Mouse (Mus musculus) splenic B cell, adult 2 months (primary cell): ENCODE measurements around the gene Dpf1.

Experiments
- DNase-seq: peaks from one replicate; pipeline ENCODE4 v3.0.0-alpha.2; 2011; ENCODE audit warnings: low read depth, low spot score
- H3K27me3 ChIP-seq: 2 replicates; pipeline ENCODE4 v1.6.1; 2012; ENCODE audit warnings: mild to moderate bottlenecking, low read length, moderate library complexity, mixed read lengths; ENCODE audit not compliant: control insufficient read depth, poor library complexity, insufficient read depth, severe bottlenecking
- H3K36me3 ChIP-seq: 2 replicates; pipeline ENCODE4 v1.6.1; 2012; ENCODE audit warnings: mild to moderate bottlenecking, low read length, moderate library complexity, mixed read lengths; ENCODE audit not compliant: control insufficient read depth, poor library complexity, insufficient read depth, severe bottlenecking

The Dpf1 gene

DNA sequence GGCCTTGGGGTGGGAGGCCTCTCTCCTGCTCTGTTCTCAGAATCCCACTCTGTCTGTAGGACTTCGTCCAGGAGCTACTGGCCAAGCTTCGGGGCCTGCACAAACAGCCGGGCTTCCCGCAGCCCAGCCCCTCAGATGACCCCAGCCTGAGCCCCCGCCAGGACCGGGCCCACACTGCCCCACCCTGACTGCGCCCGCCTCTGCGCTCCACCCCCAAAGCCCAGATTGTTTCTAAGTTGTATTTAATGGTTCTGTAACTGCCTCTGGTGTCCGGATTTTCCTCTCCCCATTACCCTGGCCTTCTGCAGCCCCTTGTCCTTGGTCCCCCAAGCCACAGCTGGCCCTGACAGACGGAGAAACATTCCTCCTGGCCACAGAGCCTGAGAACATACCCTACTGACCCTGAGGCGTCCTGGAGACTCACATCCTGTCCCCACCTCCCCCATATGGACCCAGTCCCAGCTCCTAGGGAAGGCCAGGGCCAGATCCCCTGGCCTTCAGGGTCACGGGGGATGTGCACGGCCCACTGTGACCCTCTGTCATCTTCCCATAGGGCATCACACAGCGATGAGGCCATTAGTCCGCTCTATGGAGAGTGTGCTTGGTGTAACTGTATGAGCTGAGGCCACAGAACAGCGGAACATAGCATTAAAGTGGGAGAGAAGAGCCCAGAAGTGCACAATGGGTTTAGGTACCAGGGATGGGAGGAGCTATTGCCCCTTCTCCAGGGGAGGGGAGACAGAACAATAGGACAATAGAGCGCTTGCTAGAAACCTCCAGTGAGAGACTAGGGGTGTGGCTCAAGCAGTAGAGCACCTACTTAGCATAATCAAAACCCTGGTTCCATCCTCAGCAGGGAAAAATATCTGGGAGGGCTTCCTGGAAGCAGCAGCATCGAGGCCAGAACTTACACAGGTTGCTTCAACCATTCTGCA, 10.4 kb upstream of the Dpf1 start:
- H3K27me3 ChIP-seq, result no peaks in the 10 kb centered on the region
- no peaks in the 10 kb centered on the region for H3K36me3 ChIP-seq
- DNase-seq, result no peak

DNA sequence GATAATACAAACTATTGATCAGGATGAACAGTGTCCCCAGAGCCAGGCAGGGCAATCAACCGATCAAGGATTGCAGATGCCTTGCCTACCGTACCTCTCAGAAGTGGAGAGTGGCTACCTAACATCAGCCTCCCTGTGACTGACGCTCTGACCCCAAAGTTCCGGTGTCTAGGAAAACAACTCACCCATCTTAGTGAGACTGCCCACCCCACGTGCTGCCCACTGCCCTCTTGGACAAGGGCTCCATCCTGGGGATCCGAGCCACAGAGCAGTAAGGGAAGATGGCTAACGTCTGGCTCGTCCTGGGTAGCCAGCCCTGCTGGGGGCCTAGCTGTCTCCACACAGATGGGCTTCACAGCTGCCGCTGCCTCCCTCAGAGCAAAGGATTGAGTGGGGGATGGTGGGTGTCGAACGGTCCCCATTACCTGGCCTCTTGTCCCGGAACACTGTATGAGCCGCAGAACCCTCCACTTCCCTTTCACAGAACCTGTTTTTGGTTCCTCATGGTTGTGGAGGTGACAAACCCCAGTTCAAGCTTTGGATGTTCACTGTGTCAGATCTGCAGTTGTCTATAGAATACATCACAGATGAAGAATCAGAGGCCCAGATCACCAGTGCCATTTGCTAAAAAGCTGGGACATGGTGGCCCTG, 9.5 kb upstream of the Dpf1 start:
- no peaks in the 10 kb centered on the region for H3K36me3 ChIP-seq
- no peaks in the 10 kb centered on the region for H3K27me3 ChIP-seq
- DNase-seq, result peak; percentile 40

DNA sequence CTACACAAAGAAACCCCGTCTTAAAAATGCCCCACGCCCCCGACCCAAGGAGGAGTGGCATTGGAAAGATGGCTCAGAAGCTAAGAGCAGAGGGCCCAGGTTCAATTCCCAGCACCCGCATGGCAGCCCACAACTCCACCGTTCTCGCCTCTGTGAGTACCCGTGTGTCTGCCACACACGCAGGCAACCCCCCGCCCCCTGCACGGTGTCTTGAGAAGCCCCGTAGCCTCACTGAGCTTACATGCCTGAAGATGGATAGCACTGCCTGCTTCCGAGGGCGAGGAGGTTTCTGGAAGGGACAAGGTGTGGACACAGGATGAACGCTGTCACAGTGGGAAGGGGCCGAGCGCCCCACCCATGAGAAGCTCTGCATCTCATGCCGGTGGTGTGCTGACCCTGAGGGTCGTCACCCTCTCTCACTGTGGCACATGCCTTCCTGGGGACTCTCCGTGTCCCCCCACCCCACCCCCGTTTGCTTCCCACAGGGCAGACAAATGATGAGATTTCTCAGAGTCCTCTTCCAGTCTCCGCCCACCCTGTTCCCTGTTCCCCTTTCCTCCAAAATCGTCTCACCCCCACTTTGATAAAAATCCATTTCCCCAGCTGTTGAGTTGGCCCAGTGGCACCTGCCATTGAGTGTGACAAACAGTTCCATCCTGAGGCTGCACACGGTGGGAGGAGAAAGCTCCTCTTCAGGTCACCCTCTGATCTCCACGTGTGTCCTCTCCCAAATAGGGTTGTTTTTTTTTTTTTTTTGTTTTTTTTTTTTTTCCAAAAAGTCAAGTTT, 7.7 kb upstream of the Dpf1 start:
- no peak for DNase-seq
- Histone ChIP-seq H3K27me3 (no peaks in the 10 kb centered on the region), H3K36me3 (no peaks in the 10 kb centered on the region)

DNA sequence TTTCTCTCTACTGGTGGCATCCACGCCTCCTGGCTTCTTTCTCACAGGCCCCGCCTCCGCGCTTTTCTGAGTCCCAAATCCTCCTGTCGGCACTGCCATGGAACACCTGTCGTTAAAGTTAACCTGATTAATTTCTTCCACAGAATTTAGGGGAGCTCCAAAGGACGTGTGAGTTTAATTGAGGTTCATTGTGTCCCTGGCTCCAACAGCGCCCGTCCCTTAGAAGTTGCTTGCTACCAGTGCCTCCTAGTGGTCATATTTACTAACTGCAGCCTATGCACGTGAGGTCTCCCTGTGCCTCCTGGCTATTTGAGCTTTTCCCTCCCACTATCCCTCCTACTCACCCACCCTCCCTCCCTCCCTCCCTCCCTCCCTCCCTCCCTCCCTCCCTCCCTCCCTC, 6.8 kb upstream of the Dpf1 start:
- no peaks in the 10 kb centered on the region for H3K36me3 ChIP-seq
- peak; percentile 81 for DNase-seq

DNA sequence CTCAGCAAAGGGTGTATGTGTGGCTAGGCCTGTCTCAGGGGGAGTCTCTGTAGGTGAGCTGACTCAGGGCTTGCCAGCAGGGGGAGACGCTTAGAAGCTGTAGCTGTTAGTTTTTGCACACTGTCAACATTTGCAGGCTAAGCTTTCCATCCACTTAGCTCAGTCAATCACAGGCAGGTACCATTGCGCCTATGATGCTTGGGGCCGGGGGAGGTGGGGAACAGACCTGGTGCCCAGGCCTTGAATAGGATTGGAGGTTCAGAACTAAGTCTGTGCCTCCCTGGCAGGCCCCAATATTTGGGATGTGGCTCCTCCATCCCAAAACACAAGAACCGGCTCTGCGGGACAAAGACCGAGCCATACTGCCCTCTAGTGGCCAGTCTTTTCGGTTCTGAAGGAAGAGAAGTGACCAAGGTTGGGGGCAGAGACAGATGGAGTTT, 2.6 kb upstream of the Dpf1 start:
- no peaks in the 10 kb centered on the region for H3K36me3 ChIP-seq
- DNase-seq, result peak; percentile 73
- H3K27me3 ChIP-seq, result no peaks in the 10 kb centered on the region; the same call in 1 of the 2 replicates

More for the DNA sequence above, 6.8 kb upstream of the Dpf1 start:
- H3K27me3 ChIP-seq, result no peaks in the 10 kb centered on the region

DNA sequence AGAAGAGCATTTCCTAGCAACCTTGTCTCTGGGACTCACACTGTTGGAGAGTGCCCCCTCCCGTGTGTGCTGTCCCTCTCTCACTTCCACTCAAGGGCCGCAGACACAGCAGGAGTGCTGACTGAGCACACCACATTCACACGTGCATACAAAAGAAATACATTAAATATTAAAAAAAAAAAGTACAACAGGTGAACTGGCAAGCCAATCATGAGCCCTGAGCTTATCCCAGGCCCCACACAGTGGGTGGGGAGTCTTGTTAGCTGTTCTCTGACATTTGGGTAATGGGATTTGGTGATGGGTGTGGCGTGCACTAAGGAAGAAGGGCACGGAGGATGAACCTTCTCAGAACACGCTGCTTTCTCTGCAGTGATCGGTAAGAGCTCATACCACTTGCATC, 1.1 kb upstream of the Dpf1 start:
- Histone ChIP-seq H3K27me3 (no peaks in the 10 kb centered on the region; the same call in 1 of the 2 replicates), H3K36me3 (no peaks in the 10 kb centered on the region)
- no peak for DNase-seq

DNA sequence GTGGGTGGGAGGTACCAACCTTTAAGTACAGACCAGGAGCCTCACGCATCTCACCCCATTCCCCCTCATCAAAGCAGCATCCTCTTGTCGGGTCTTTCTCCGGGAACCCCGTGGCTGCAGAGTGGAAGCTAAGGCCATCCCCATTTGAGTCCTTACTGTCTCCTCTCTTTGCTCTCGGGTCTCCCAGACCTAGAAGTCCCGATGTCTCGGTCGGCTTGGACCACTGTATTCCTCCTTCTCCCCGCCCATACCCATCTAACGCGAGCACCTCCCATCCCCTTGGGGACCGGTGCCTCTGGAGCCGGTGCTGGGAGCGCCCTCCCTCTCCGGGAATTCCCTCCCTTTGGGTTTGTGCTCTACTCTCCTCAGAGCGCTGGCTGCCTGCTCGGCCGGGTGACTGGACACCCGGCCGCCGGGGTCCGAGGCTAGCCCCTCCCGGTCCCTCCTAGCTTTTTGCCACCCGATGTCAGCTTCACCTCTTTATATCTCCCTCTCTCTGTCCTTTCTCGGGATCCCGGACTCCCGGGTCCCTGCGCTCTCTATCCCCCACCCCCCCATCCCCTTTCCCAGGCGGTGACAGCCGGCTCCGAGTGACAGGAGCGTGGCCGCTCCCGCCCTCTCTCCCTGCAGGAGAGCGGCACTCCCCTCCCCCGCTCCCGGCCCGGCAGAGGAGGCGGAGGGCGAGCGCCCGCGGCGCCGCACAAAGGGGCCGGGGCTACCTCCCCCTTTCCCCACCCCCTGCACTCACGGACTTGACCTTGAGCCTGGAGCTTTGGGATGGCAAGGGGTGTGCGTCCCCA, 912 bp downstream of the Dpf1 start:
- no peaks in the 10 kb centered on the region; the same call in 1 of the 2 replicates for H3K27me3 ChIP-seq
- no peaks in the 10 kb centered on the region for H3K36me3 ChIP-seq
- no peak for DNase-seq

DNA sequence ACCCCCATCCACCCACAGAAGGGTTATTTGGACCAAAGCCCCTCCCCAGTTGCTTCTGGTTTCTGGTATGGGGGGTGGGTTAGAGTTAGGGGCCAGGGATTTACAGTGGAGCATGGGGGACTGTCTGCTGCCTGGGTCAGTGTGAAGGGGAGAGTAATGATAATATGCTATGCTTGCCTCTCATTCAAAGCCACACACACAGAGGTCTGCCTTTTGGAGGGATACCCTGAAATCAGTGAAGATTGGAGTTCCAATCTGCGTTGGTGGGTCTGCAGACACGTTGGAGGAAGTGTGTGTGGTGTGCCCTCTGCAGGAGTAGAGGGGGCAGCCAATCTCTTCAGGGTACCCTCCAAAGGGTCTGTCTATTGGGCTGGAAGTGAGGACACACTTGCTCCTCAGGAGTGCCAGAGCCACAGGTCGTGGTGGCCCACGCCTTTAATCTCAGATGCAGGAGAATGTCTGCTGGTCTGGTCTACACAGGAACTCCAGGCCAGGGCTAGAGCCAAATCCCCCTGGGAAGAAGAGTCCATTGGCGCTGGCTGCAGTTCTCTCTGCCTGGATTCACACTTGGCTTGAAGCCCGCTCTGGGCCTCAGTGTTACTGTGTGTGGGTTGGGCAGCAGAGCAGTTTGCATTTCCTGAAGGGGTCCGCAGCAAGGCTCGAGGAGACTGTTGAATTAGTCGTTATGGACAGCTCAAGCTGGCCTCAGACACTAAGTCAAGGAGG, 1.7 kb downstream of the Dpf1 start:
- H3K27me3 ChIP-seq, result no peaks in the 10 kb centered on the region; the same call in 1 of the 2 replicates
- DNase-seq, result no peak
- no peaks in the 10 kb centered on the region for H3K36me3 ChIP-seq

DNA sequence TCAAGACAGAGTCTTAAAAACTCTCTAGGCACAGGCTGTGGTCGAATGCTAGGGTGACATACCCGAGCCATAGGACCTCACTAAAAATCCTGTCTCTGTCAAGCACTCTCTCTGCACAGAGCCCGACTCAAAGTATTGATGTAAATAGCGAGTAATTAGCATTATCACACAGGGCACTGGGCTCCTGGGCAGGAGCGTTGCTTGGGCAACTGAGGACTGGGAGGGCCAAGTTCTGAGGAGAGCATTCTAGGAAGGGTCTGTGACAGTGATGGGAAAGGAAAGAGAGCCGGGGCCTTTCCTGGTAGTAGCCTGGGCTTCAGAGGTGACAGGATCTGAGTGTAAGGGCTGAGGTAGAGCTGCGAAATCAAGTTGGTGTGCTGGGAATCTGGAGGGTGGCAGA, 2.4 kb downstream of the Dpf1 start:
- no peaks in the 10 kb centered on the region; the same call in 1 of the 2 replicates for H3K27me3 ChIP-seq
- no peaks in the 10 kb centered on the region for H3K36me3 ChIP-seq
- no peak for DNase-seq

DNA sequence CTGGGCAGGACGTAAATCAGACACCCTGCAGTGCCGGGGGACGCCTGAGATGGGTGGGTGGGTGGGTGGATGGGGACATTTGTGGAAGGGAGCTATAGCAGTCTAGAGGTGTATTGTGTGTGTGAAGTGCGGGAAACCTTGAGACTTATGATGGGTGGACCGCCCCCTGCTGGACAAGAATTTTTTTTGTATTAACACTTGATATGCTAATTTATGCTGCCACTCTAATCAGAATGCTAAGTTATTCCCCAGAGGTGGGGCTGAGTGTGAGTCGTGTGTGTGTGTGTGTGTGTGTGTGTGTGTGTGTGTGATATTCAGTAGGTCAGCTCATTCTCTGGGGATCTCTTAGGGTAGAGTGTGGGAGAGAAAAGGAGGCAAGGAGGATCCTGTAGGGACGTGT, 2.9 kb downstream of the Dpf1 start:
- Histone ChIP-seq H3K36me3 (no peaks in the 10 kb centered on the region), H3K27me3 (no peaks in the 10 kb centered on the region; the same call in 1 of the 2 replicates)
- peak; percentile 76 for DNase-seq

DNA sequence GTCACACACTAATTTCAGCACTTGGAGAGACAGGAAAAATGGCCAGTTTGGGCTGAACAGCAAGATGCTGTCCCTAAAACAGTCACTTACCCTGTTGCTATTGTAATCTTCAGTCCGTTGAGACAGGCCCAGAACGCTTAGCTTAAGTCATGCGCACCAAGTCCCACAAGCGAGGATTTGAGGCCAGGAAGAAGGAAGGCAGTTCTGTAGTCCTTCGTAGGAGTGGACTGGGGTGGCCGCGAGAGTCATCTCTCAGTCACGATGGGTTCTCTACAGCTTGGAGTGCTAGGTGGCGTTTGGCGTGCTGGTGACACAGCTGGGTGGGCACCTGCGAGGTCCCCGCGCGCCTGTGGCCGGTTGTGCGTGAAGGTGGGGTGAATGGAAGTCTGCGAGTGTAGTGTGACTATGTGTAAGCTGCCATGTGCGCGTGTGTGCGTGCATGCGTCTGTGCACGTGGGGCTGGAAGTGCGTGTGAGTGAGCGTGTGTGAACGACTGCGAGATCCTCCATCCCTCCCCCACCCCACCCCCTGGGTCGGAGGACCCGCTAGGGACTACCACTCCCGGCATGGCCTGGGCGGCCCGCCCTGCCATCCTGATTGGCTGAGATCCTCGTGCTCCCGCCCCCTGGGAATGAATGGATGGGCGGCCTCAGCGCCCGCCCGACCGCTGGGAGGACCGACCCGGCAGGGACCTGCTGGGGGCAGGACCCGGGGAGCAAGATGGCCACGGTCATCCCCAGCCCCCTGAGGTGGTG, 3.8 kb downstream of the Dpf1 start:
- H3K27me3 ChIP-seq, result no peaks in the 10 kb centered on the region; the same call in 1 of the 2 replicates
- DNase-seq, result peak; percentile 75
- no peaks in the 10 kb centered on the region for H3K36me3 ChIP-seq

DNA sequence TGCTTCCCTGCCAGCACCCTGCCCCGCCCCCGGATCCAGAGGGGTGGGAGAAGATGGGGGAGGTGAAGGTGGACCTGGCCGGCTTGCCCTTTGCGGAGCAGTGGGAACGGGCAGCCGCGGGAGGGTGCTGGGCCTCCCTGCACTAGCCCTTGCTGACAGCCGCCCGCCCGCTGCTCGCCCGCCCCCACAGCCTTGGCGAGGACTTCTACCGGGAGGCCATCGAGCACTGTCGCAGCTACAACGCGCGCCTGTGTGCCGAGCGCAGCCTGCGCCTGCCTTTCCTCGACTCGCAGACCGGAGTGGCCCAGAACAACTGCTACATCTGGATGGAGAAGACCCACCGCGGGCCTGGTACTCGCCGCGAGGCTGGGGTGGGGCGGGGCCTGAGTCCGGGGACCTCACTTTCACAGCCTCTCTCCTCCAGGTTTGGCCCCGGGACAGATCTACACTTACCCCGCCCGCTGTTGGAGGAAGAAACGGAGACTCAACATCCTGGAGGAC, 5.5 kb downstream of the Dpf1 start:
- peak; percentile 18 for DNase-seq
- Histone ChIP-seq H3K36me3 (no peaks in the 10 kb centered on the region), H3K27me3 (no peaks in the 10 kb centered on the region; the same call in 1 of the 2 replicates)

DNA sequence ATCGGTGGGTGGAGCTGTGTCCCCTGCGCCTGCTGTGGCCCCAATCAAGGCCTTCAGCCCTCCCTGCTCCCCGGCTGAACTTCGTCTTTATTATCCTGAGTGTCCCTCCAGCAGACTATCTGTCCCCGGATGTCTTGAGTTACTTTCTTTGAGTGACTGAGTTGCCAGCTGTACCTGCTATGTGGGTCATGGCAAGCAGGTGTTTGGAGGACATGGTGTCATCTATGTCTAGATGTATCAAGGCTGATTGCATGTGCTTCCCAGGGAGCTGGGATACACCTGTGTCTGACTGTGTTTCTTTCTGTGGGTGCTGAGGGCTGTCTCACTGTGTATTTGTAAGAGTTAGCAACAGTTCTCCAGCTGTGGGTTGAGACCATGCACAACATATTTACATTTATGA, 6.0 kb downstream of the Dpf1 start:
- H3K36me3 ChIP-seq, result no peaks in the 10 kb centered on the region
- H3K27me3 ChIP-seq, result no peaks in the 10 kb centered on the region
- DNase-seq, result no peak
